Mouse (Mus musculus): Measurements from ENCODE around the gene Mpzl2. TPM values are rescaled to one million over a fixed set of nuclear protein-coding genes. Genes with fewer than 3 reads are reported as not detected.

Mpzl2 gene
- polyA plus RNA-seq, 1 experiment from 2014 or later: 0.98 TPM

GRCm38 (mm10) chr9:45058304-45058940, 18.8 kb downstream of the Mpzl2 start:
- H3K9ac ChIP-seq (replicated peaks): no peak overlapping the region
- H3K4me2 ChIP-seq (replicated peaks): no peak overlapping the region
- H3K4me1 ChIP-seq: no peaks in the 10 kb centered on the region
- H3K9me3 ChIP-seq: no peaks in the 10 kb centered on the region
- WGBS: 51% methylated on average over 5 of the region's 5 CpGs
- no peaks in the 10 kb centered on the region for H3K36me3 ChIP-seq
- no peak overlapping the region for H3K27ac ChIP-seq (replicated peaks)
- no peak overlapping the region for H3K4me3 ChIP-seq
- H3K27me3 ChIP-seq: peaks cover 24% of the 10 kb centered on the region
- ATAC-seq (ENCODE audit: low FRiP score, low read depth): no peak

- Histone ChIP-seq H3K4me1 (no peaks in the 10 kb centered on the region), H3K9ac (replicated peaks) (no peak overlapping the region), H3K9me3 (no peaks in the 10 kb centered on the region), H3K4me3 (no peak overlapping the region), H3K36me3 (no peaks in the 10 kb centered on the region), H3K27me3 (peaks cover 24% of the 10 kb centered on the region), H3K27ac (replicated peaks) (no peak overlapping the region), H3K4me2 (replicated peaks) (no peak overlapping the region)
- ATAC-seq (ENCODE audit: low FRiP score, low read depth): no peak
- 39% methylated on average over 7 of the region's 7 CpGs for WGBS
These were observed 20.6 kb downstream of the Mpzl2 start for GRCm38 (mm10) chr9:45060151-45060550.

GRCm38 (mm10) chr9:45062677-45063076, 23.1 kb downstream of the Mpzl2 start:
- WGBS: 78% methylated on average over 3 of the region's 3 CpGs
- H3K9ac ChIP-seq (replicated peaks): no peak overlapping the region
- H3K27me3 ChIP-seq: peaks cover 15% of the 10 kb centered on the region

GRCm38 (mm10) chr9:45064421-45064820, 24.8 kb downstream of the Mpzl2 start:
- no peak for ATAC-seq (ENCODE audit: low FRiP score, low read depth)
- no peak overlapping the region for H3K4me2 ChIP-seq (replicated peaks)
- no peak overlapping the region for H3K27ac ChIP-seq (replicated peaks)
- peaks cover 3% of the 10 kb centered on the region; the same call in 1 of the 2 replicates for H3K27me3 ChIP-seq
- no peaks in the 10 kb centered on the region for H3K4me1 ChIP-seq
- no peaks in the 10 kb centered on the region for H3K36me3 ChIP-seq
- no peak overlapping the region for H3K4me3 ChIP-seq
- H3K9me3 ChIP-seq: no peaks in the 10 kb centered on the region
- H3K9ac ChIP-seq (replicated peaks): no peak overlapping the region
- 91% methylated on average over 6 of the region's 6 CpGs for WGBS

More at GRCm38 (mm10) chr9:45062677-45063076, 23.1 kb downstream of the Mpzl2 start:
- no peaks in the 10 kb centered on the region for H3K4me1 ChIP-seq
- H3K9me3 ChIP-seq: no peaks in the 10 kb centered on the region
- no peak overlapping the region for H3K4me2 ChIP-seq (replicated peaks)
- no peaks in the 10 kb centered on the region for H3K36me3 ChIP-seq
- no peak overlapping the region for H3K27ac ChIP-seq (replicated peaks)
- no peak overlapping the region for H3K4me3 ChIP-seq
- no peak for ATAC-seq (ENCODE audit: low FRiP score, low read depth)

GRCm38 (mm10) chr9:45066735-45067134, 27.1 kb downstream of the Mpzl2 start:
- 83% methylated on average over 4 of the region's 4 CpGs for WGBS
- no peaks in the 10 kb centered on the region for H3K36me3 ChIP-seq
- no peak for ATAC-seq (ENCODE audit: low FRiP score, low read depth)

GRCm38 (mm10) chr9:45071800-45072199, 32.2 kb downstream of the Mpzl2 start:
- no peak for ATAC-seq (ENCODE audit: low FRiP score, low read depth)
- Histone ChIP-seq H3K4me2 (replicated peaks) (no peak overlapping the region), H3K36me3 (no peaks in the 10 kb centered on the region), H3K27ac (replicated peaks) (no peak overlapping the region), H3K9ac (replicated peaks) (no peak overlapping the region), H3K27me3 (no peaks in the 10 kb centered on the region), H3K9me3 (no peaks in the 10 kb centered on the region), H3K4me3 (no peak overlapping the region), H3K4me1 (no peaks in the 10 kb centered on the region)
- WGBS: 59% methylated on average over 3 of the region's 3 CpGs

More at GRCm38 (mm10) chr9:45066735-45067134, 27.1 kb downstream of the Mpzl2 start:
- Histone ChIP-seq H3K27me3 (no peaks in the 10 kb centered on the region), H3K4me2 (replicated peaks) (no peak overlapping the region), H3K9ac (replicated peaks) (no peak overlapping the region), H3K9me3 (no peaks in the 10 kb centered on the region), H3K4me1 (no peaks in the 10 kb centered on the region), H3K4me3 (no peak overlapping the region), H3K27ac (replicated peaks) (no peak overlapping the region)

GRCm38 (mm10) chr9:45077859-45078258, 38.3 kb downstream of the Mpzl2 start:
- no peaks in the 10 kb centered on the region for H3K4me1 ChIP-seq
- no peak overlapping the region for H3K27ac ChIP-seq (replicated peaks)
- no peak for ATAC-seq (ENCODE audit: low FRiP score, low read depth)
- H3K9ac ChIP-seq (replicated peaks): no peak overlapping the region
- H3K4me3 ChIP-seq: no peak overlapping the region
- H3K9me3 ChIP-seq: no peaks in the 10 kb centered on the region
- no peaks in the 10 kb centered on the region for H3K36me3 ChIP-seq
- H3K4me2 ChIP-seq (replicated peaks): no peak overlapping the region
- peaks cover 13% of the 10 kb centered on the region; the same call in 1 of the 2 replicates for H3K27me3 ChIP-seq
- 73% methylated on average over 3 of the region's 3 CpGs for WGBS

GRCm38 (mm10) chr9:45079011-45079410, 39.4 kb downstream of the Mpzl2 start, which contains the start of gene Jaml:
Gene Jaml, plus strand, starts transcription at chr9:45079183.
- Histone ChIP-seq H3K36me3 (no peaks in the 10 kb centered on the region), H3K4me3 (no peak within 1 kb of the TSS), H3K4me1 (no peaks in the 10 kb centered on the region), H3K27ac (replicated peaks) (no peak within 1 kb of the TSS), H3K27me3 (peaks cover 13% of the 10 kb centered on the region; the same call in 1 of the 2 replicates), H3K9ac (replicated peaks) (no peak within 1 kb of the TSS), H3K9me3 (no peaks in the 10 kb centered on the region), H3K4me2 (replicated peaks) (no peak within 1 kb of the TSS)
- no peak for ATAC-seq (ENCODE audit: low FRiP score, low read depth)
- 81% methylated on average over 5 of the region's 5 CpGs for WGBS

- 86% methylated on average over 3 of the region's 3 CpGs for WGBS
- H3K4me2 ChIP-seq (replicated peaks): no peak overlapping the region
- H3K4me3 ChIP-seq: no peak overlapping the region
- H3K27me3 ChIP-seq: peaks cover 16% of the 10 kb centered on the region
- H3K4me1 ChIP-seq: no peaks in the 10 kb centered on the region
- H3K9me3 ChIP-seq: no peaks in the 10 kb centered on the region
- H3K9ac ChIP-seq (replicated peaks): no peak overlapping the region
- no peak overlapping the region for H3K27ac ChIP-seq (replicated peaks)
- no peak for ATAC-seq (ENCODE audit: low FRiP score, low read depth)
- H3K36me3 ChIP-seq: no peaks in the 10 kb centered on the region
These were observed 43.5 kb downstream of the Mpzl2 start for GRCm38 (mm10) chr9:45083132-45083531.

- Histone ChIP-seq H3K27me3 (peaks cover 10% of the 10 kb centered on the region; the same call in 1 of the 2 replicates), H3K27ac (replicated peaks) (no peak overlapping the region), H3K36me3 (no peaks in the 10 kb centered on the region), H3K9me3 (no peaks in the 10 kb centered on the region), H3K4me1 (no peaks in the 10 kb centered on the region), H3K4me3 (no peak overlapping the region), H3K9ac (replicated peaks) (no peak overlapping the region), H3K4me2 (replicated peaks) (no peak overlapping the region)
- 73% methylated on average over 5 of the region's 5 CpGs for WGBS
- no peak for ATAC-seq (ENCODE audit: low FRiP score, low read depth)
These were observed 45.0 kb downstream of the Mpzl2 start for GRCm38 (mm10) chr9:45084556-45084955.

GRCm38 (mm10) chr9:45085741-45086690, 46.4 kb downstream of the Mpzl2 start:
- no peak overlapping the region for H3K27ac ChIP-seq (replicated peaks)
- no peak overlapping the region for H3K4me3 ChIP-seq
- no peaks in the 10 kb centered on the region for H3K36me3 ChIP-seq
- no peaks in the 10 kb centered on the region for H3K9me3 ChIP-seq
- H3K4me2 ChIP-seq (replicated peaks): no peak overlapping the region
- ATAC-seq (ENCODE audit: low FRiP score, low read depth): no peak
- H3K4me1 ChIP-seq: no peaks in the 10 kb centered on the region
- 76% methylated on average over 12 of the region's 12 CpGs for WGBS
- no peak overlapping the region for H3K9ac ChIP-seq (replicated peaks)
- H3K27me3 ChIP-seq: peaks cover 10% of the 10 kb centered on the region; the same call in 1 of the 2 replicates

GRCm38 (mm10) chr9:45088040-45088439, 48.4 kb downstream of the Mpzl2 start:
- no peak overlapping the region for H3K4me2 ChIP-seq (replicated peaks)
- H3K4me3 ChIP-seq: no peak overlapping the region
- no peak for ATAC-seq (ENCODE audit: low FRiP score, low read depth)
- no peak overlapping the region for H3K9ac ChIP-seq (replicated peaks)
- no peaks in the 10 kb centered on the region for H3K4me1 ChIP-seq
- H3K36me3 ChIP-seq: no peaks in the 10 kb centered on the region
- no peaks in the 10 kb centered on the region for H3K9me3 ChIP-seq
- H3K27ac ChIP-seq (replicated peaks): no peak overlapping the region
- H3K27me3 ChIP-seq: peaks cover 3% of the 10 kb centered on the region; the same call in 1 of the 2 replicates
